Mouse (Mus musculus): ENCODE measurements around the gene Fcgr2b. TPM values are rescaled to one million over a fixed set of nuclear protein-coding genes. Genes with fewer than 3 reads are reported as not detected.

The Fcgr2b gene
- polyA plus RNA-seq, 1 experiment from 2014 or later: 1.1 TPM

DNA sequence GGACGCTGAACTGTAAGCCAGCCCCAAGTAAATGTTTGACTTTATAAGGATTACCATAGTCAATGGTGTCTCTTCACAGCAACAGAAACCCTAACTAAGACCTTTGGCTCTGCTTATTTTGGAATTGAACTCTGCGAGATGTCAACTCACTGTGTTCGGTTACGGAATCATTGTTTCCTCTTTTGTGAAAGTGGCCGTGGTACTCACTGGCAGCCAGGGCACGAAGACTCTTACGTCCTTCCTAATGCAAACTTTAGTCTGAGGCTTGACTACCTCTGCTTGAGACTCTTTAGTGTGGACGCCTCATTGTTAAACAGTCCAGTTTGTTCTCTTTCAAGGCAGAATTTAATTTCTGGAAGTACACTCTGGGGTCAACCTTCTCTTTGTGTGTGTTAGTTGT lies 57.0 kb downstream of the Fcgr2b start:
- H3K4me2 ChIP-seq: no peak overlapping the region
- WGBS: 95% methylated on average over 8 of the region's 8 CpGs
- ATAC-seq (ENCODE audit: low FRiP score): no peak

GRCm38 (mm10) chr1:170915657-170916056 lies 60.7 kb downstream of the Fcgr2b start:
- Histone ChIP-seq H3K27ac (replicated peaks) (no peak overlapping the region), H3K27me3 (replicated peaks) (peaks cover 3% of the 10 kb centered on the region; the same call in 1 of the 2 replicates), H3K4me3 (replicated peaks) (no peak overlapping the region), H3K9me3 (replicated peaks) (no peaks in the 10 kb centered on the region), H3K9ac (replicated peaks) (no peak overlapping the region), H3K4me2 (no peak overlapping the region), H3K4me1 (no peaks in the 10 kb centered on the region), H3K36me3 (no peaks in the 10 kb centered on the region)
- 82% methylated on average over 5 of the region's 5 CpGs for WGBS
- no peak for ATAC-seq (ENCODE audit: low FRiP score)

More for the DNA sequence above, 57.0 kb downstream of the Fcgr2b start:
- Histone ChIP-seq H3K36me3 (no peaks in the 10 kb centered on the region), H3K27ac (replicated peaks) (no peak overlapping the region), H3K9me3 (replicated peaks) (no peaks in the 10 kb centered on the region), H3K4me1 (no peaks in the 10 kb centered on the region), H3K4me3 (replicated peaks) (no peak overlapping the region), H3K27me3 (replicated peaks) (no peaks in the 10 kb centered on the region), H3K9ac (replicated peaks) (no peak overlapping the region)

DNA sequence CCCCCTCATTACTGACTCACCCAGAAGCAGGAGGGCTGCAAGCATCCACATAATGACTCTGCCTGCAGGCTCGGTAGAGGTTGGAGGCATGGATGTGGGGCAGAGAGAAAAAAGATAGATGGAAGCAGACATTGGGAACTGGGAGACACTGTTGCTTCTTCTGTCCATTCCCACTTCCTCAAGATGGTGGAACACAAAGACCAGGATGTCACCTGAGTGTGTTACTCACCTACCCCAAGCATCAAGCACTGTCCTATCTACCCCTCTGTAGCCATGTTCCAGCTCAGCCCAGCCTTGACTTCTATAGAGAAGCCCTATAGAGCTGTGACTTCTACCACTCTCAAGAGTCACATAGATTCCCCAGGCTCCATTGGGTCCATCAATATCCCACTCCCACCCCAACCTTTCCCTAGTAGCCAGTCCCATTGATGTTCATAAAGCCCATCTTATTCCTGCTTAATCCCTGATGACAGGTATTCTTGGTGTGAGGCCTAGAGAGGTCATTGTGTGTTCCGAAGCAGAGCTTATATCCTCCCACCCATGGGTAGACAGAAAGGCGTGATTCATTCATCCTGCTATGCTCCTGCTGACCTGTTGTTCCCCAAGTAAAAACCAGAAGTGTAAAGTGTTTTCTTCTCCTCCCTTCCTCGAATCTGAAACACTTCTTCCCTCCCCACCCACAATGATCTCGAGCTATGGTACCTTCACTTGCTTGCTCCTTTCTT lies 63.3 kb downstream of the Fcgr2b start, which contains the start of gene Fcrlb:
Gene Fcrlb (minus strand): TSS at position 51 of the 725 bp plus-strand sequence.
- ATAC-seq (ENCODE audit: low FRiP score): no peak
- 76% methylated on average over 5 of the region's 5 CpGs for WGBS
- no peak within 1 kb of the TSS for H3K27ac ChIP-seq (replicated peaks)
- H3K27me3 ChIP-seq (replicated peaks): peaks cover 22% of the 10 kb centered on the region
- H3K4me1 ChIP-seq: peaks cover 7% of the 10 kb centered on the region
- no peak within 1 kb of the TSS for H3K4me3 ChIP-seq (replicated peaks)
- H3K4me2 ChIP-seq: no peak within 1 kb of the TSS
- no peak within 1 kb of the TSS for H3K9ac ChIP-seq (replicated peaks)
- no peaks in the 10 kb centered on the region for H3K36me3 ChIP-seq
- H3K9me3 ChIP-seq (replicated peaks): no peaks in the 10 kb centered on the region

GRCm38 (mm10) chr1:170911907-170912660 lies 64.3 kb downstream of the Fcgr2b start:
- peaks cover 17% of the 10 kb centered on the region for H3K4me1 ChIP-seq
- H3K4me3 ChIP-seq (replicated peaks): no peak overlapping the region
- H3K36me3 ChIP-seq: no peaks in the 10 kb centered on the region
- peaks cover 31% of the 10 kb centered on the region for H3K27me3 ChIP-seq (replicated peaks)
- H3K9ac ChIP-seq (replicated peaks): no peak overlapping the region
- H3K9me3 ChIP-seq (replicated peaks): no peaks in the 10 kb centered on the region
- no peak overlapping the region for H3K4me2 ChIP-seq
- 84% methylated on average over 11 of the region's 11 CpGs for WGBS
- H3K27ac ChIP-seq (replicated peaks): no peak overlapping the region
- ATAC-seq (ENCODE audit: low FRiP score): no peak

Other genes with a start within 250 kb of the Fcgr2b start
- gene Atf6, start 108.8 kb downstream of the Fcgr2b start, polyA plus RNA-seq (2015; fragmentation: Nextera tagmentation; extraction: Ambion mirVana): 7.1 and 7.2 TPM in 2 replicates
- gene Gm26620, start 91.5 kb downstream of the Fcgr2b start, polyA plus RNA-seq (2015; fragmentation: Nextera tagmentation; extraction: Ambion mirVana): 0.36 and 0.91 TPM in 2 replicates
- 43.5 and 51.7 TPM in 2 replicates for gene Dusp12, start 91.0 kb downstream of the Fcgr2b start, polyA plus RNA-seq (2015; fragmentation: Nextera tagmentation; extraction: Ambion mirVana)
- 1.1 and 1.4 TPM in 2 replicates for gene Fcrlb, start 63.6 kb downstream of the Fcgr2b start, polyA plus RNA-seq (2015; fragmentation: Nextera tagmentation; extraction: Ambion mirVana)
- gene Fcrla, start 49.0 kb downstream of the Fcgr2b start, polyA plus RNA-seq (2015; fragmentation: Nextera tagmentation; extraction: Ambion mirVana): not detected in 2 replicates
- 0.40 and 0.95 TPM in 2 replicates for gene Fcgr4, start 42.4 kb upstream of the Fcgr2b start, polyA plus RNA-seq (2015; fragmentation: Nextera tagmentation; extraction: Ambion mirVana)
- gene Fcgr3, start 88.4 kb upstream of the Fcgr2b start, polyA plus RNA-seq (2015; fragmentation: Nextera tagmentation; extraction: Ambion mirVana): 11.5 and 11.8 TPM in 2 replicates
- 4.4 and 6.3 TPM in 2 replicates for gene Cfap126, start 137.4 kb upstream of the Fcgr2b start, polyA plus RNA-seq (2015; fragmentation: Nextera tagmentation; extraction: Ambion mirVana)
- 311 and 314 TPM in 2 replicates for gene Sdhc, start 174.1 kb upstream of the Fcgr2b start, polyA plus RNA-seq (2015; fragmentation: Nextera tagmentation; extraction: Ambion mirVana)
- gene Mpz, start 174.2 kb upstream of the Fcgr2b start, polyA plus RNA-seq (2015; fragmentation: Nextera tagmentation; extraction: Ambion mirVana): 8.8 and 11.0 TPM in 2 replicates
- gene Pcp4l1, start 219.7 kb upstream of the Fcgr2b start, polyA plus RNA-seq (2015; fragmentation: Nextera tagmentation; extraction: Ambion mirVana): 34.0 and 39.1 TPM in 2 replicates
- gene Nr1i3, start 237.4 kb upstream of the Fcgr2b start, polyA plus RNA-seq (2015; fragmentation: Nextera tagmentation; extraction: Ambion mirVana): 0.38 and 0.52 TPM in 2 replicates
- 51.0 and 60.0 TPM in 2 replicates for gene Tomm40l, start 246.0 kb upstream of the Fcgr2b start, polyA plus RNA-seq (2015; fragmentation: Nextera tagmentation; extraction: Ambion mirVana)
- gene Apoa2, start 248.5 kb upstream of the Fcgr2b start, polyA plus RNA-seq (2015; fragmentation: Nextera tagmentation; extraction: Ambion mirVana): 11.1 and 12.9 TPM in 2 replicates

Measured in neural tube, embryonic 15.5 days (tissue).